Mouse (Mus musculus): ENCODE results near the gene Fstl3.

- TF ChIP-seq CTCF (IDR thresholded peaks at IDR 0.05; ENCODE audit: low read depth, low read length) (no peak), TAL1 (conservative IDR thresholded peaks at IDR 0.05; ENCODE audit: low read depth, low read length) (no peak), GATA1 (IDR thresholded peaks at IDR 0.05; ENCODE audit: borderline replicate concordance, low read length) (no peak), GATA2 (IDR thresholded peaks at IDR 0.05; ENCODE audit: borderline replicate concordance, low read depth, low read length) (no peak)
Measured at GRCm38 (mm10) chr10:79807826-79808225, 30.8 kb downstream of the Fstl3 start.
